In genomic region chr11:57764124-57764523, GRCm38 (mm10) we compare ENCODE assay signal across 16 mouse cellular contexts. TPM values are rescaled to one million over a fixed set of nuclear protein-coding genes. Genes with fewer than 3 reads are reported as not detected.
DNase-seq lines count a peak whose midpoint lies in the region; ATAC-seq and TF ChIP-seq lines count a peak whose summit lies in the region.
"Had no signal": no experiment of that assay in that cellular context is flagged by ENCODE, and none has a peak within 500 bp of the region (broad histone marks: within the 10 kb centered on the region; RNA-seq: fewer than 3 reads in every experiment).

No protein-coding gene starts in this region.

- WGBS in intestine, postnatal 0 days: 83% methylated on average over 3 of the region's 3 CpGs
- 85% methylated on average over 3 of the region's 3 CpGs for WGBS in intestine, embryonic 16.5 days

- H3K27me3 ChIP-seq in intestine, postnatal 0 days (replicated peaks; ENCODE audit: control insufficient read depth, insufficient read depth, low read length): no peaks in the 10 kb centered on the region
- no peaks in the 10 kb centered on the region for H3K27me3 ChIP-seq in intestine, embryonic 16.5 days (replicated peaks; ENCODE audit: control insufficient read depth, insufficient read depth, low read length)
- no peaks in the 10 kb centered on the region for H3K27me3 ChIP-seq in splenic B cell, adult 2 months (ENCODE audit: control insufficient read depth, insufficient read depth, low read length, poor library complexity, severe bottlenecking)
- H3K27me3 ChIP-seq: lung, embryonic 15.5 days had no signal

- H3K36me3 ChIP-seq in intestine, postnatal 0 days (ENCODE audit: control insufficient read depth, insufficient read depth): peaks cover 13% of the 10 kb centered on the region
- no peaks in the 10 kb centered on the region for H3K36me3 ChIP-seq in intestine, embryonic 16.5 days (ENCODE audit: control insufficient read depth, insufficient read depth, low read length)
- H3K36me3 ChIP-seq in splenic B cell, adult 2 months (ENCODE audit: control insufficient read depth, insufficient read depth, low read length, poor library complexity, severe bottlenecking): no peaks in the 10 kb centered on the region; the same call in none of the 2 replicates
- H3K36me3 ChIP-seq: lung, embryonic 15.5 days had no signal

- no peak overlapping the region for H3K27ac ChIP-seq in intestine, postnatal 0 days (ENCODE audit: low read depth, low read length)
- H3K27ac ChIP-seq in intestine, embryonic 16.5 days (ENCODE audit: low read length): no peak overlapping the region
- H3K27ac ChIP-seq: limb, embryonic 10.5 days; lung, embryonic 15.5 days had no signal

- H3K9ac ChIP-seq in intestine, postnatal 0 days (ENCODE audit: low read depth, low read length): no peak overlapping the region
- no peak overlapping the region for H3K9ac ChIP-seq in intestine, embryonic 16.5 days (ENCODE audit: low read depth, low read length)
- H3K9ac ChIP-seq: lung, embryonic 15.5 days had no signal

- H3K9me3 ChIP-seq in intestine, postnatal 0 days (ENCODE audit: control insufficient read depth): no peaks in the 10 kb centered on the region
- H3K9me3 ChIP-seq in intestine, embryonic 16.5 days (ENCODE audit: control insufficient read depth, low read length): no peaks in the 10 kb centered on the region
- H3K9me3 ChIP-seq: limb, embryonic 10.5 days; lung, embryonic 15.5 days had no signal

- TF ChIP-seq CTCF in intestine, postnatal 0 days (IDR thresholded peaks at IDR 0.05; ENCODE audit: low read depth): peak; percentile 51

- H3K4me2 ChIP-seq in intestine, postnatal 0 days (replicated peaks; ENCODE audit: low read depth): no peak overlapping the region
- H3K4me2 ChIP-seq in intestine, embryonic 16.5 days (ENCODE audit: low read depth, low read length): no peak overlapping the region
- H3K4me2 ChIP-seq: lung, embryonic 15.5 days had no signal

- 0 out of 2 replicates have a peak, but pooled peaks cover 4% of the 10 kb centered on the region for H3K4me1 ChIP-seq in intestine, postnatal 0 days (replicated peaks; ENCODE audit: control insufficient read depth, insufficient read depth, low read length)
- H3K4me1 ChIP-seq in intestine, embryonic 16.5 days (ENCODE audit: control insufficient read depth, insufficient read depth, low read length): no peaks in the 10 kb centered on the region
- H3K4me1 ChIP-seq: lung, embryonic 15.5 days had no signal

- peak; percentile 18 for DNase-seq in thymus, postnatal 14 days
- no peak for DNase-seq in thymus, adult 18-20 months
- DNase-seq in MEL-GATA-1-ER (ENCODE audit: extremely low read depth, low read depth): peak; percentile 18
- peak; percentile 14 for DNase-seq in splenic B cell, adult 2 months (ENCODE audit: low read depth, low spot score)
- DNase-seq in adrenal gland, postnatal 36 days: no peak
- DNase-seq: adrenal gland, adult 2 months; cerebellum, postnatal 25 days; heart, postnatal 14 days; kidney, postnatal 25 days; thymus, adult 2 months had no signal

- ATAC-seq in intestine, postnatal 0 days: no peak
- ATAC-seq in intestine, embryonic 16.5 days: no peak
- ATAC-seq in megakaryocyte, adult 5-6 weeks (ENCODE audit: poor library complexity, severe bottlenecking): no peak
- ATAC-seq: inflammation-experienced regulatory T-cells, adult 6 months had no signal

- H3K4me3 ChIP-seq in intestine, postnatal 0 days (ENCODE audit: low read depth, low read length): no peak overlapping the region
- no peak overlapping the region for H3K4me3 ChIP-seq in intestine, embryonic 16.5 days (ENCODE audit: low read length)
- H3K4me3 ChIP-seq: limb, embryonic 10.5 days; lung, embryonic 15.5 days had no signal

RNA-seq across cellular contexts. Expression of gene Sap30l, which starts 37.3 kb away (rescaled TPM):
- 19.3 and 21.2 TPM in 2 replicates for polyA plus RNA-seq in intestine, postnatal 0 days (2015; fragmentation: Nextera tagmentation; extraction: Ambion mirVana)
- 5.9 and 6.7 TPM in 2 replicates for polyA plus RNA-seq in intestine, embryonic 16.5 days (2015; fragmentation: Nextera tagmentation; extraction: Ambion mirVana)
- 10 to 100 TPM; 52.4 to 60.4 TPM for total RNA-seq in adrenal gland, postnatal 36 days (2021)
- 23.2 and 25.0 TPM in 2 replicates for total RNA-seq in megakaryocyte, adult 5-6 weeks (2015)
- total RNA-seq in megakaryocyte, adult 5-6 weeks (2017): 17.1 and 18.6 TPM in 2 replicates

Comparison
In these comparisons a context has a peak if more than half of its experiments do, and no peak if none do; other contexts are left out.
1. DNase-seq: peak in thymus, postnatal 14 days (single experiment), MEL-GATA-1-ER (single experiment) and splenic B cell, adult 2 months (single experiment); none in thymus, adult 18-20 months (0 of 2) and adrenal gland, postnatal 36 days (0 of 2).